9 mouse cellular contexts compared by ENCODE assay signal in the genomic region with DNA sequence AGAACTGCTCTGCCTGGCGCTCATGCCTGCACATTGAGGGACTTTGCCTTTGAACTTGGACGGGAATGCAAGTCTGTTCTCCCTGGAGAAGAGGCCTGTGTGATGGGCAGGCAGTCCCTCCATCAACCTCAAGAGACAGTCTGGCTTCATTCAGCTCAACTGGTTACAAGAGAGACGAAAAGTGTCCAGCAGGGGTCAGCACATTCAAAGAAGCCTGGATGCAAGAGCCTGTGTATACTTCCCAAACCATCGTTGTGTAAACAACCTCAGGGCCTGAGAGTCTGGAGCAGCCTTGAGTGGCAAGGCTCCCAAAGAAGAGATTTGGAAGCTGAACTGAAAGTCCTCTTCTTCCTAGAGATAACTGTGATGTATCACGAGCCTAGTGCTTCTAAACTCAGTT.
DNase-seq lines count a peak whose midpoint lies in the region; ATAC-seq and TF ChIP-seq lines count a peak whose summit lies in the region.
"Had no signal": no experiment of that assay in that cellular context is flagged by ENCODE, and none has a peak within 500 bp of the region (broad histone marks: within the 10 kb centered on the region; RNA-seq: fewer than 3 reads in every experiment).

No protein-coding gene starts in this region.

- TF ChIP-seq CTCF in hindbrain, postnatal 0 days (IDR thresholded peaks at IDR 0.05; ENCODE audit: low read depth): peak; percentile 87

- 27% methylated on average over 5 of the region's 5 CpGs for WGBS in hindbrain, postnatal 0 days

- H3K9me3 ChIP-seq in hindbrain, postnatal 0 days (ENCODE audit: low read length): no peaks in the 10 kb centered on the region

- no peak overlapping the region for H3K27ac ChIP-seq in hindbrain, postnatal 0 days

- no peaks in the 10 kb centered on the region for H3K36me3 ChIP-seq in hindbrain, postnatal 0 days (ENCODE audit: insufficient read depth, low read length)

- H3K9ac ChIP-seq in hindbrain, postnatal 0 days (replicated peaks; ENCODE audit: low read length): no peak overlapping the region

- DNase-seq in CD4-positive, CD25-positive, alpha-beta regulatory T cell, adult 2 months (ENCODE audit: low read depth, low spot score): peak; percentile 47
- peak; percentile 73 to 80 for DNase-seq in cerebellum, postnatal 36 days
- peak; percentile 79 for DNase-seq in gastrocnemius, adult 18-20 months (ENCODE audit: low spot score)
- peak; percentile 86 for DNase-seq in hindbrain, postnatal 0 days (ENCODE audit: low spot score)
- peak; percentile 48 to 76 for DNase-seq in layer of hippocampus, postnatal 25 days (ENCODE audit: extremely low spot score in 1 of 2, low spot score in 1 of 2)
- peak; percentile 50 to 56 for DNase-seq in right cerebral cortex, postnatal 36 days (ENCODE audit: low spot score in 2 of 2)

- no peak overlapping the region for H3K4me2 ChIP-seq in hindbrain, postnatal 0 days (ENCODE audit: low read depth, low read length)

- no peaks in the 10 kb centered on the region for H3K4me1 ChIP-seq in hindbrain, postnatal 0 days (ENCODE audit: insufficient read depth, low read length)
- H3K4me1 ChIP-seq: megakaryocyte, embryonic 14.5 days had no signal

- H3K27me3 ChIP-seq in hindbrain, postnatal 0 days (ENCODE audit: insufficient read depth, low read length): no peaks in the 10 kb centered on the region
- H3K27me3 ChIP-seq: megakaryocyte, embryonic 14.5 days had no signal

- no peak for ATAC-seq in CD4-positive, CD25-positive, alpha-beta regulatory T cell, adult 4 months
- peak; percentile 87 for ATAC-seq in hindbrain, postnatal 0 days
- 0 out of 2 replicates have a peak, but pooled peaks have one; percentile 27 for ATAC-seq in megakaryocyte, adult 5-6 weeks (ENCODE audit: poor library complexity, severe bottlenecking)

- no peak overlapping the region for H3K4me3 ChIP-seq in hindbrain, postnatal 0 days (ENCODE audit: low read length)
- H3K4me3 ChIP-seq: megakaryocyte, embryonic 14.5 days had no signal
